Mouse (Mus musculus) urinary bladder, postnatal 14 days (tissue): ENCODE measurements around the gene Matn1.

Source experiments
- DNase-seq: peaks from one replicate; pipeline ENCODE4 v3.0.0; 2021; ENCODE audit warnings: low spot score

Gene Matn1

GRCm38 (mm10) chr4:130917564-130917963 is 26.6 kb upstream of the Matn1 start:
- no peak for DNase-seq

GRCm38 (mm10) chr4:130918805-130919749 is 25.1 kb upstream of the Matn1 start:
- no peak for DNase-seq

GRCm38 (mm10) chr4:130919750-130920356 is 24.3 kb upstream of the Matn1 start:
- DNase-seq: no peak

GRCm38 (mm10) chr4:130920951-130921693 is 23.1 kb upstream of the Matn1 start:
- DNase-seq: no peak

GRCm38 (mm10) chr4:130921986-130922385 is 22.2 kb upstream of the Matn1 start:
- DNase-seq: no peak

- no peak for DNase-seq
Observed at GRCm38 (mm10) chr4:130926274-130926673, 17.9 kb upstream of the Matn1 start.

GRCm38 (mm10) chr4:130927821-130928220 is 16.4 kb upstream of the Matn1 start:
- DNase-seq: no peak

GRCm38 (mm10) chr4:130942644-130943043 is 1.5 kb upstream of the Matn1 start:
- no peak for DNase-seq

GRCm38 (mm10) chr4:130944779-130945178 is 594 bp downstream of the Matn1 start:
- no peak for DNase-seq

GRCm38 (mm10) chr4:130947094-130947647 is 3.0 kb downstream of the Matn1 start:
- DNase-seq: no peak

GRCm38 (mm10) chr4:130949821-130950384 is 5.7 kb downstream of the Matn1 start:
- no peak for DNase-seq

GRCm38 (mm10) chr4:130952531-130952930 is 8.3 kb downstream of the Matn1 start:
- peak; percentile 57 for DNase-seq

- no peak for DNase-seq
Observed at GRCm38 (mm10) chr4:130957156-130957555, 13.0 kb downstream of the Matn1 start.

GRCm38 (mm10) chr4:130958812-130959211 is 14.6 kb downstream of the Matn1 start:
- peak; percentile 50 for DNase-seq

- DNase-seq: no peak
Observed at GRCm38 (mm10) chr4:130959678-130960077, 15.5 kb downstream of the Matn1 start.

GRCm38 (mm10) chr4:130960118-130960734 is 16.0 kb downstream of the Matn1 start:
- DNase-seq: peak; percentile 81

- no peak for DNase-seq
Observed at GRCm38 (mm10) chr4:130971278-130971677, 27.1 kb downstream of the Matn1 start.

GRCm38 (mm10) chr4:130972421-130972829 is 28.2 kb downstream of the Matn1 start:
- DNase-seq: no peak

- DNase-seq: no peak
Observed at GRCm38 (mm10) chr4:130973332-130974263, 29.4 kb downstream of the Matn1 start.

- peak; percentile 15 for DNase-seq
Observed at GRCm38 (mm10) chr4:130978981-130979380, 34.8 kb downstream of the Matn1 start.
